Mouse (Mus musculus): ENCODE measurements around the gene B230307C23Rik. TPM values are rescaled to one million over a fixed set of nuclear protein-coding genes. Genes with fewer than 3 reads are reported as not detected.
"Not testable (repeated sequence)": the region's sequence is repeated elsewhere in the genome, so short reads cannot be mapped to it uniquely, and the experiment has no call there.

Gene B230307C23Rik
- polyA plus RNA-seq, 1 experiment = 0.04 TPM

DNA sequence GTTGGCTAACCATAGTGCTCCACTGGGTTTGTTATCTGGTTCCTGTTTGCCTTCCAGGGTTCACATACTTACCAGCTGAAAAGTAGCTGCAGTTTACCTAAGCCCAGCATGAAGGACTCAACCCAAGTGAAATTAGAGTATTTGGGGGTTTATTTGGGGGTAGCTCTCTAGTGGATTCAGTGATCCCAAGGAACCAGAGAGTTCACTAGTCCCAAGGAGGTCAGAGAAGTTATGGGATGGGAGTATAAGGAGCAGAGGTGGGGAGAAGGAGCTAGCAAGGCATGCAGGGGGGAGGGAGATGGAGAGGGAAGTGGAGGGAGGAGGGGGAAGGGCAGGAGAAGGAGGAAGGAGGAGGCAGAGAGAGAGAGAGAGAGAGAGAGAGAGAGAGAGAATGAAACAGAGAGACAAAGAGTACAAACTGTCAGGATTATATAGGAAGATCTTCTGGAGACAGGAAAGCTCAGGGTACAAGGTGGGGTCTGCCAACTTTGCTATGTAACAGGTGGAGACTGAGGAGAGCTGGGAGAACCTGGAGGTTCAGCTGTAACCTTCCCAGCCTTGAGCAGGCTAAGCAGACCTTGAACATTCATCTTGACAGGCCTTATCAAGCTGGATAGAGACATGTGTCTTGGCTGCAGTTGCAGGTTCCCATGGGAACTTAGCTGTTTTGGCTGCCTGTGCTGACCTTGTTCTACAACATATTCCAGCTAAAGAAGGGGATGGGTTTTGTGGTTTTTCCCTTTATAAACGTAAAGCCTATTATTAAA is 1.1 kb upstream of the B230307C23Rik start:
- Histone ChIP-seq H3K27me3 (ENCODE audit: control insufficient read depth) (no peaks in the 10 kb centered on the region), H3K36me3 (ENCODE audit: control insufficient read depth) (peaks cover 7% of the 10 kb centered on the region), H3K4me1 (ENCODE audit: control insufficient read depth) (peaks cover 29% of the 10 kb centered on the region), H3K4me3 (replicated peaks) (peak overlapping the region; percentile 65), H3K9me3 (ENCODE audit: control insufficient read depth, low read length) (no peaks in the 10 kb centered on the region)
- no peak for TF ChIP-seq GATA1 (IDR thresholded peaks at IDR 0.05; ENCODE audit: low read length)
- no peak for TF ChIP-seq TAL1 (IDR thresholded peaks at IDR 0.05; ENCODE audit: low read length)

DNA sequence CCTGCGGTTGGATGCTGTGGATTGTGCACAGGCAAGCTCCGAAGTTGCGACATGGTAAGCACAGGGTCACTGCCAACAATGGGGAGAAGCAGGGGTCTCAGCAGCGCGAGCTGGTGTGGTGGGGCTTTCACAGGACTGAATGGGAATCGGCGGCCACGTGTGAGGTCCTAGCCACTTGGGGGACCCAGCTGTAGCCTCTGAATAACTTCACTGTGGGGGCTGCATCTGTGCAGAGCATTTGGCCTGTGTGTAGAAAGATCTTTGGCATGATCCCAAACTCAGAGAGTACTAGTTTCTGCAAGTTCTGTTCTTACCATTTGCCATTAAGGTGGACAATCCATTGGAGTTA is 242 bp downstream of the B230307C23Rik start:
- not testable (repeated sequence) for H3K27me3 ChIP-seq (ENCODE audit: control insufficient read depth); H3K9me3 ChIP-seq (ENCODE audit: control insufficient read depth, low read length)
- H3K4me1 ChIP-seq (ENCODE audit: control insufficient read depth) = peaks cover 29% of the 10 kb centered on the region
- peaks cover 11% of the 10 kb centered on the region for H3K36me3 ChIP-seq (ENCODE audit: control insufficient read depth)
- H3K4me3 ChIP-seq (replicated peaks) = peak overlapping the region; percentile 65

DNA sequence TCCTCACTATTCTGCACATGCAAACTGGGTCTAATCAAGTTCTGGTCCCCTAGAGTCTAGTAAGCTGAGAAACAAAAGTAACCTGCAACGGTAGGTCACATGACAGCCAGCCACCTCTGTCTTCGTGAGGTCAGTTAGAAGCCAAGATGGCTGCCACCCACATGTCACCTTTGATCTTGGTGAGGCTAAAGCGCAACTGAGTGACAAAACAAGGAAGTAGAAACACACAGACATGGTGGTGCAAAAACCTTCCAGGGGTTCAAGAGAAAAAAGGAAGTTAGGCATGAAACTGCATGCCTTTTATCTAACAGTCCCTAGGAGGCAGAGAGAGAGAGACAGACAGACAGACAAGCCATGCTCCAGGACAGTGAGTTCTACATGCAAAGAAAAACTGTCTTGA is 25.0 kb downstream of the B230307C23Rik start:
- H3K27me3 ChIP-seq (ENCODE audit: control insufficient read depth) = no peaks in the 10 kb centered on the region
- H3K9me3 ChIP-seq (ENCODE audit: control insufficient read depth, low read length) = peaks cover 23% of the 10 kb centered on the region
- H3K4me3 ChIP-seq (replicated peaks) = no peak overlapping the region
- peaks cover 6% of the 10 kb centered on the region for H3K36me3 ChIP-seq (ENCODE audit: control insufficient read depth)
- H3K4me1 ChIP-seq (ENCODE audit: control insufficient read depth) = no peaks in the 10 kb centered on the region
- TF ChIP-seq TAL1 (IDR thresholded peaks at IDR 0.05; ENCODE audit: low read length) (no peak), GATA1 (IDR thresholded peaks at IDR 0.05; ENCODE audit: low read length) (no peak)

DNA sequence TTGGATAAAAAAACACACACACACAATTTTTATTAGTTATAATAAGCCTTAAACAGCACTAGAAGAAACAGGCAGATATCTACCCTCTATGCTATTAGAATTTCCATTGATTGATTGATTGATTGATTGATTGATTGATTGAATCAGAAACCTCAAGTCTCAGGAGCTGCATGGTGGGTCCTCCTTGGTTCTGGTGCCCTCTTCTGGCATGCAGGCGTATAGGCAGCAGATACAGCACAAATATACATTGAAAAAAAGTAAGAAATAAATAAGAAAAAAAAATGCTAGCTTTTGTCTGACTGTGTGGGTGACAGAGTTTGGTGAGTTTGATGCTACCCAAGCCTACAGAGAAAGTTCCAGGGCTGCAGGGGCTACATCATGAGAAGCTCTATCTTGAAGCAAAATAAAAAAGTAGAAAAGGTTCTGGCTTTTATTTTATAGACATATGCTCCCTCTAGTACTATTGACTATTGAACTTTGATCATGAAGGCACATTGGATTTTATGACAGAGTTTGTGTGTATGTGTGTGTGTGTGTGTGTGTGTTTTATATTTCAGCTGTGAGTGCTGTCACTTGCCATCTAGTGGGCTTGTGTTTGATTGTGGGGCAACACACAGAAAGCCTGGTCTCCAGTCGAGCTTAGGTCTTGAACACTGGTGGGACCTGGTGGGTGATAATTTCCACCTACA is 25.7 kb downstream of the B230307C23Rik start:
- Histone ChIP-seq H3K4me3 (replicated peaks) (no peak overlapping the region), H3K27me3 (ENCODE audit: control insufficient read depth) (no peaks in the 10 kb centered on the region), H3K9me3 (ENCODE audit: control insufficient read depth, low read length) (peaks cover 21% of the 10 kb centered on the region), H3K4me1 (ENCODE audit: control insufficient read depth) (no peaks in the 10 kb centered on the region), H3K36me3 (ENCODE audit: control insufficient read depth) (peaks cover 4% of the 10 kb centered on the region)
- TF ChIP-seq TAL1 (IDR thresholded peaks at IDR 0.05; ENCODE audit: low read length) (no peak), GATA1 (IDR thresholded peaks at IDR 0.05; ENCODE audit: low read length) (no peak)

DNA sequence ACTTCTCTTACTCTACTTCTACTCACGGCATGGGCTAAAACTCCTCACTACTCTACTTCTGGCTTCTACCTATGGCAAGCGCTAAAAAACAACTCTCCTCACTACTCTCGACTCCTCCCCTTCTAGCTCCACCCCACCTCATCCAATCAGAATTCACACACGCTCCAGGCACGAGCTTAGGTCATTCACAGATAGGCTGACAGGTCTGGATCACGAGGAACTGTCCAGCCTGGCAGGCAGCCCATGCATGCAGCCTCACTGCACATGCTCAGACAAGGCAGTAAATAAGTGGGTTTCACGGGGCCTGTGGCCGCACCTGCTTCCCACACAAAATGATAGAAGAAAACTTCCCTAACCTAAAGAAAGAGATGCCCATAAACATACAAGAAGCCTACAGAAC is 29.1 kb downstream of the B230307C23Rik start:
- peaks cover 16% of the 10 kb centered on the region for H3K9me3 ChIP-seq (ENCODE audit: control insufficient read depth, low read length)
- H3K4me3 ChIP-seq (replicated peaks); H3K4me1 ChIP-seq (ENCODE audit: control insufficient read depth); H3K27me3 ChIP-seq (ENCODE audit: control insufficient read depth); H3K36me3 ChIP-seq (ENCODE audit: control insufficient read depth): not testable (repeated sequence)

DNA sequence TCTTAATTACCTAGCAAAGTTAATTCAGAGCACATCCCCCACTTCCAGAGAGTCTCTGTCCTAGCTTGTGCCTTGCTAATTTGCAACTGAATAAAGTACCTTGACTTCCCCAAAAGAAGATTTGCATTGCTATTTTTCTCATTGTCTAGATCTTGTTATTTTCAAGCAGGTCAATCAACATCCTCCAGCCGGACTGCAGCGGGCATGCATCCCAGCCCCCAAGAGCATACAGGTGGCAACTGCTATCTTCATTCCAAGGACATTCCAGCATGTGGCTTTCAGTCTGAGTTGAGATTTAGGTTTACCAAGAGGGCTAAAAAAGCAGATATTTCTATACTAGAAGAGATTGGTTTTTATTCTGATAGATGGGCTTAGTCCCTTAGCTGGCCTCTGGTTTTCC is 37.9 kb downstream of the B230307C23Rik start:
- not testable (repeated sequence) for H3K9me3 ChIP-seq (ENCODE audit: control insufficient read depth, low read length); H3K36me3 ChIP-seq (ENCODE audit: control insufficient read depth); H3K4me3 ChIP-seq (replicated peaks); H3K27me3 ChIP-seq (ENCODE audit: control insufficient read depth); H3K4me1 ChIP-seq (ENCODE audit: control insufficient read depth)

DNA sequence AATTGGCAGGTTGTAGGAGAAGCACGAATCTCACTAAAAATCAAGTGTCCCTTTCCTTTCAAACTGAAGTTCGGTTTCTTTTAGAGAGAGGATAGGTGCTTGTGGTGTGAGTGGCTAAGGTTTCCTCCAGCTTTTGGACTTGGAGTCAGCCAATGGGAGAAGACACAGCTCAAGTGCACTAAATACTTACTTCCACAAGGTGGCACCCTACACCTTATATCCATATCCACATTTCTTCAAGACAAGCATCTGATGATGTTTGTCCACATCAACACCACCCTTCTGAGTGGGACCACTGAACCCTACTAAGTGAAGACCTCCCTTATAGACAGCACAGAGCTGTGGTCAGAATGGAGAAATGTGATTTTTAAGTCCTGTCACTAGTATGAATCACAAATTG is 44.6 kb downstream of the B230307C23Rik start:
- H3K9me3 ChIP-seq (ENCODE audit: control insufficient read depth, low read length) = no peaks in the 10 kb centered on the region
- no peaks in the 10 kb centered on the region for H3K27me3 ChIP-seq (ENCODE audit: control insufficient read depth)
- no peak for TF ChIP-seq GATA1 (IDR thresholded peaks at IDR 0.05; ENCODE audit: low read length)
- no peak for TF ChIP-seq TAL1 (IDR thresholded peaks at IDR 0.05; ENCODE audit: low read length)
- H3K4me3 ChIP-seq (replicated peaks) = no peak overlapping the region
- H3K36me3 ChIP-seq (ENCODE audit: control insufficient read depth) = no peaks in the 10 kb centered on the region
- H3K4me1 ChIP-seq (ENCODE audit: control insufficient read depth) = no peaks in the 10 kb centered on the region

DNA sequence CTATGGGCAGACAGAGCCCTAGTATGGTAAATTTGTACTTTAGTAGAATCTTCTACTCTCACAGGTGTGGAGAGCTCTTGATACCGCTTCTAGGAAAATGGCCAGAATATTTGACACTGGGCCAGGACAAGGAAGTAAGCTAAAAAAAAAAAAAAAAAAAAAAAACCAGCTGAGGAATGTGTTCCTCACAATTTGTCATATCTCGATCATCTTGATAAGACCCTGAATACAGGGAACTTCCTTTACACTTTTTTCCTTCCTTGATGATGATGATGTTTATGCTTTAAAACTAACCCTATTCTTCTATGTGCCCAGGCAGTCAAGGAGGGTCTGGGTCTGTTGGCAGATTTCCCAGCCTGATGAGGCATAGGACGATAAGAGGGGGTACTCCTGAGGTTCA is 82.3 kb downstream of the B230307C23Rik start:
- H3K36me3 ChIP-seq (ENCODE audit: control insufficient read depth); H3K9me3 ChIP-seq (ENCODE audit: control insufficient read depth, low read length); H3K27me3 ChIP-seq (ENCODE audit: control insufficient read depth); H3K4me3 ChIP-seq (replicated peaks): not testable (repeated sequence)
- H3K4me1 ChIP-seq (ENCODE audit: control insufficient read depth) = peaks cover 18% of the 10 kb centered on the region

DNA sequence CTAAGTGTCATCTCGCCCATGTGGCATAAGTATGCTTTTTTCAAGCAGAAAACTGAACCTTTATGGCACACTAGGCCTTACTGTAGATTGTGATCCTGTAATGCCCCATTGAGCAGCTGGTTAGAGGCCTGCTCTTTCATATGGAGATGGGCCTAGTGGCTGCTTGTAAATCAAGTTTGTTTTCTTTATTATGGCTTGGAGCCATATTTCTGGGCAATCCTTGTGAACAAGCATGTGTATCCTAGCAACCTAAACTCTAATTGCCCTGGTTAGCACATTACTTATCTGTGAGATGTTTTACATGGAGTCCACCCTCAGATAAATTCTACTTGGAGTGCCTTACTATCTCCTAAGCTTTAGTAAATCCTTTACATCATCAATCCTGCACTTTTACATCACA is 84.0 kb downstream of the B230307C23Rik start:
- peaks cover 18% of the 10 kb centered on the region for H3K4me1 ChIP-seq (ENCODE audit: control insufficient read depth)
- H3K27me3 ChIP-seq (ENCODE audit: control insufficient read depth); H3K36me3 ChIP-seq (ENCODE audit: control insufficient read depth); H3K9me3 ChIP-seq (ENCODE audit: control insufficient read depth, low read length): not testable (repeated sequence)
- H3K4me3 ChIP-seq (replicated peaks) = peak overlapping the region; percentile 81

Other genes starting within 250 kb of the B230307C23Rik start
- not detected in 2 replicates for gene Ripk4, start 233.5 kb upstream of the B230307C23Rik start, polyA plus RNA-seq (2012)
- gene Prdm15, start 145.5 kb upstream of the B230307C23Rik start, polyA plus RNA-seq (2012) = 0.02 and 0.03 TPM in 2 replicates
- gene C2cd2, start 34.7 kb upstream of the B230307C23Rik start, polyA plus RNA-seq (2012) = 0.62 and 0.78 TPM in 2 replicates
- gene Zbtb21, start 34.7 kb upstream of the B230307C23Rik start, polyA plus RNA-seq (2012) = 1.3 and 1.5 TPM in 2 replicates
- gene A630089N07Rik, start 85.1 kb downstream of the B230307C23Rik start, polyA plus RNA-seq (2012) = 0.05 TPM in 1 of 2 replicates, not detected in the other

Measured in erythroblast, embryonic 14.5 days (primary cell).